Mouse (Mus musculus) liver, embryonic 14.5 days (tissue): ENCODE results near the gene Kif16b. TPM values are rescaled to one million over a fixed set of nuclear protein-coding genes. Genes with fewer than 3 reads are reported as not detected.
A peak's percentile ranks its signal among the peaks of the same experiment; 100 is the strongest.

Experiments used
- ATAC-seq: fragments of 200-750 bp; cut with Nextera tagmentation; 2 replicates; pipeline ENCODE4 v1.8.0; 2017; ENCODE audit warnings: moderate number of reproducible peaks, mild to moderate bottlenecking, moderate library complexity; ENCODE audit not compliant: insufficient read depth
- DNase-seq, 3 experiments: peaks; one replicate each; pipeline ENCODE4 v3.0.0-alpha.2; 2012 to 2013; ENCODE audit warnings: low read depth in 3 of 3, low spot score in 3 of 3
- H3K27ac ChIP-seq: fragments of 300-500 bp; sonication (generic); 2 replicates; pipeline ENCODE4 v1.5.1; 2014; ENCODE audit warnings: moderate library complexity, mild to moderate bottlenecking, control low read depth, inconsistent platforms
- H3K27me3 ChIP-seq: fragments of 300-500 bp; sonication (generic); 2 replicates; pipeline ENCODE4 v1.6.1; 2014; ENCODE audit warnings: mild to moderate bottlenecking, low read length, moderate library complexity; ENCODE audit not compliant: control insufficient read depth, insufficient read depth
- H3K36me3 ChIP-seq: fragments of 300-500 bp; sonication (generic); replicated peaks from 2 replicates; pipeline ENCODE4 v1.6.1; 2014; ENCODE audit warnings: low read depth; ENCODE audit not compliant: control insufficient read depth, insufficient read depth
- H3K4me1 ChIP-seq, 2 experiments: fragments of 200-500 bp in 1 of 2; fragments of 300-500 bp in 1 of 2; sonication (generic) in 1 of 2; replicated peaks; 2 replicates each; pipeline ENCODE4 v1.6.1; 2012 to 2014; ENCODE audit warnings: antibody characterized with exemption in 1 of 2, inconsistent platforms in 1 of 2, low read length in 1 of 2; ENCODE audit not compliant: control insufficient read depth in 2 of 2, insufficient read depth in 2 of 2
- H3K4me2 ChIP-seq: fragments of 300-500 bp; sonication (generic); 2 replicates; pipeline ENCODE4 v1.6.1; 2014; ENCODE audit warnings: low read depth, mild to moderate bottlenecking, control low read depth, moderate library complexity
- H3K4me3 ChIP-seq, 2 experiments: fragments of 200-500 bp in 1 of 2; fragments of 300-500 bp in 1 of 2; sonication (generic) in 1 of 2; 2 replicates each; pipeline ENCODE4 v1.5.1; 2012 to 2014; ENCODE audit warnings: low read depth in 2 of 2, low read length in 2 of 2, mild to moderate bottlenecking in 2 of 2, control low read depth in 1 of 2, inconsistent platforms in 1 of 2, moderate library complexity in 1 of 2; ENCODE audit not compliant: insufficient read depth in 1 of 2
- H3K9ac ChIP-seq: fragments of 300-500 bp; sonication (generic); replicated peaks from 2 replicates; pipeline ENCODE4 v1.6.1; 2014; ENCODE audit warnings: mild to moderate bottlenecking, control low read depth, moderate library complexity
- H3K9me3 ChIP-seq: fragments of 300-500 bp; sonication (generic); 2 replicates; pipeline ENCODE4 v1.6.1; 2016; ENCODE audit warnings: low read length, mixed read lengths; ENCODE audit not compliant: control insufficient read depth
- CTCF ChIP-seq: IDR thresholded peaks from 2 replicates; pipeline ENCODE4 v1.5.1; 2016; ENCODE audit warnings: antibody characterized with exemption, low read depth, control low read depth
- EP300 ChIP-seq: IDR thresholded peaks from 2 replicates; pipeline ENCODE4 v1.6.1; 2016; ENCODE audit warnings: antibody characterized with exemption, low read depth
- WGBS: fragments of 180-500 bp; shearing (Covaris S2); extraction: QIAGEN DNeasy Blood & Tissue Kit; methylation state at CpG from one replicate; pipeline ENCODE4 v1.1.7; 2014; ENCODE audit not compliant: insufficient replicate concordance; 5-methylcytosine and 5-hydroxymethylcytosine counted together
- polyA plus RNA-seq, 2 experiments: library from polyadenylated mRNA; depleted of rRNA in 1 of 2; stranded (reverse) in 1 of 2; unstranded in 1 of 2; fragments of >200 nt; fragmentation: Nextera tagmentation in 1 of 2; extraction: Ambion mirVana in 1 of 2; gene quantifications; 2 replicates each; pipeline versions ENCODE4 v1.2.1 to v1.2.3; 2012 to 2014

The Kif16b gene
- polyA plus RNA-seq, 2 experiments: 2.2 to 2.5 TPM

- no peaks in the 10 kb centered on the region for H3K36me3 ChIP-seq
- WGBS: 54% methylated on average over 3 of the region's 3 CpGs
- DNase-seq (no peak), ATAC-seq (no peak)
- H3K9me3 ChIP-seq: no peaks in the 10 kb centered on the region
- no peak overlapping the region for H3K27ac ChIP-seq
- TF ChIP-seq EP300 (no peak), CTCF (no peak)
- H3K4me1 ChIP-seq: no peaks in the 10 kb centered on the region
- H3K4me3 ChIP-seq: no peak overlapping the region
- H3K9ac ChIP-seq: no peak overlapping the region
- H3K27me3 ChIP-seq: no peaks in the 10 kb centered on the region
- H3K4me2 ChIP-seq: no peak overlapping the region
Observed at GRCm38 (mm10) chr2:142838775-142839174, 62.6 kb downstream of the Kif16b start.

DNA sequence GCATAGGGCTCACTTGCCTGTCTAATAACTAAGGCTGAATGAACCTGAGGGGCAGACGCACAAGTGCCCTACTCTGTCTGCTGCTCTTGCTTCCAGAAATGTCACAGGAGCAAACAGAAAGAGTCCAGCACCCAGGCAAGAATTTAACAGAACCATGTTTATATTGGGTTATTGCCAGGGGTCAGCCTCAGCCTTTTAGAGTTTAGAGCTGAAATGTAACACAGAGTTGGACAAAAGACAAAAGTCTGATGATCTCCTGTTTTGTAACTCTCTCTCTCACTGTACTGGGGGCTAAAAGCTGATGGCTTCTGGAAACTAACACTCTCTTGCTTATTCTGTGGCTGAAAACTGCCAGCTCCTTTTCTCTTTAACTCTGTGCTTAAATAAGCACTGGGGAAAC is 63.2 kb downstream of the Kif16b start:
- ATAC-seq (peak; percentile 59), DNase-seq (peak; percentile 17 to 35 (median 33))
- TF ChIP-seq EP300 (no peak), CTCF (no peak)
- no peaks in the 10 kb centered on the region for H3K36me3 ChIP-seq
- H3K4me2 ChIP-seq: no peak overlapping the region
- no peak overlapping the region for H3K4me3 ChIP-seq
- no peak overlapping the region for H3K27ac ChIP-seq
- no peaks in the 10 kb centered on the region for H3K27me3 ChIP-seq
- H3K9me3 ChIP-seq: no peaks in the 10 kb centered on the region
- WGBS: 61% methylated on average over 1 of the region's 1 CpGs
- H3K4me1 ChIP-seq: no peaks in the 10 kb centered on the region
- H3K9ac ChIP-seq: no peak overlapping the region

- Histone ChIP-seq H3K4me3 (no peak overlapping the region), H3K27me3 (no peaks in the 10 kb centered on the region), H3K4me1 (no peaks in the 10 kb centered on the region), H3K4me2 (no peak overlapping the region), H3K27ac (no peak overlapping the region), H3K9ac (no peak overlapping the region), H3K9me3 (no peaks in the 10 kb centered on the region), H3K36me3 (no peaks in the 10 kb centered on the region)
- DNase-seq (no peak), ATAC-seq (no peak)
- 69% methylated on average over 3 of the region's 3 CpGs for WGBS
- no peak for TF ChIP-seq CTCF
- no peak for TF ChIP-seq EP300
Observed at GRCm38 (mm10) chr2:142834751-142835150, 66.6 kb downstream of the Kif16b start.

- Histone ChIP-seq H3K27ac (no peak overlapping the region), H3K36me3 (no peaks in the 10 kb centered on the region), H3K9ac (no peak overlapping the region), H3K27me3 (no peaks in the 10 kb centered on the region), H3K4me3 (no peak overlapping the region), H3K9me3 (no peaks in the 10 kb centered on the region), H3K4me1 (no peaks in the 10 kb centered on the region), H3K4me2 (no peak overlapping the region)
- WGBS: 76% methylated on average over 10 of the region's 10 CpGs
- TF ChIP-seq EP300 (no peak), CTCF (no peak)
- DNase-seq: no peak
- ATAC-seq: no peak
Observed at GRCm38 (mm10) chr2:142832617-142833422, 68.5 kb downstream of the Kif16b start.

DNA sequence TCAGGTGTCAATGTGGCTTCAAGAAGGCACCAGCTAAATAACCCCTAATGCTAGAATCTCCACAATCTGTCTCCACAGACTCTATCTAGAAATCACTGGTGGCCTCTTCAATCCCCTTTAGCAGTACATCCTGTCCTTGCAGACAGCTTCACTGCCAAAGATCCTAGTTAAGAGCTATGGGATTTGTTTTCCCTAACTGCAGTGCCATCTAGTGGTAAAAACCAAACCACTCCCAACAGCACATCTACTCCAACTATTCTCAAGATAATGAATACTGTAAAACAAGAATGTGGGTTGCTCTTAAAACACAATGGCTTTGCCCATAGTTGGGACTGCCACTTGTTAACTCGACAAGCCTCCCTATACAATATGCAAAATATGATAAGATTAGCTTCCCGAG is 88.3 kb downstream of the Kif16b start:
- WGBS: 15% methylated on average over 2 of the region's 2 CpGs
- no peak for TF ChIP-seq EP300
- TF ChIP-seq CTCF: peak; percentile 62
- Histone ChIP-seq H3K27ac (no peak overlapping the region), H3K9me3 (no peaks in the 10 kb centered on the region), H3K4me1 (no peaks in the 10 kb centered on the region), H3K4me2 (no peak overlapping the region), H3K9ac (no peak overlapping the region), H3K36me3 (no peaks in the 10 kb centered on the region), H3K27me3 (no peaks in the 10 kb centered on the region), H3K4me3 (no peak overlapping the region)
- ATAC-seq (peak; percentile 37; the same call in 1 of the 2 replicates), DNase-seq (peak; percentile 20 to 33 (median 31))
